Mouse (Mus musculus) myocyte (in vitro differentiated cells): ENCODE measurements at regions not wholly inside any gene's neighbourhood (a gene's known extent, or its start where the extent isn't known, plus 50 kb on each side); places are given as distances from the start of the nearest gene placed in this dataset.

Source experiments
- CEBPB ChIP-seq: IDR thresholded peaks from 2 replicates; pipeline ENCODE4 v1.6.1; 2011; ENCODE audit warnings: mild to moderate bottlenecking, moderate library complexity; ENCODE audit not compliant: poor library complexity, insufficient read depth, severe bottlenecking
- MAX ChIP-seq: IDR thresholded peaks from one replicate; pipeline ENCODE4 v1.6.1; 2011; ENCODE audit warnings: low read depth, mild to moderate bottlenecking, control low read depth
- MYOD1 ChIP-seq, 3 experiments: IDR thresholded peaks; one replicate each; pipeline ENCODE4 v1.6.1; 2011; ENCODE audit warnings: control low read depth in 2 of 3, low read depth in 2 of 3, mild to moderate bottlenecking in 2 of 3, moderate library complexity in 1 of 3; ENCODE audit not compliant: insufficient read length in 2 of 3, control insufficient read depth in 1 of 3
- POLR2A ChIP-seq: IDR thresholded peaks from one replicate; pipeline ENCODE4 v1.6.1; 2011; ENCODE audit warnings: low read depth, mild to moderate bottlenecking, control low read depth, moderate library complexity; ENCODE audit not compliant: insufficient read length
- POLR2AphosphoS2 ChIP-seq: IDR thresholded peaks from one replicate; pipeline ENCODE4 v1.6.1; 2011; ENCODE audit warnings: low read depth, control low read depth; ENCODE audit not compliant: insufficient read length
- REST ChIP-seq: IDR thresholded peaks from one replicate; pipeline ENCODE4 v1.6.1; 2011; ENCODE audit warnings: mild to moderate bottlenecking, control low read depth, moderate library complexity; ENCODE audit not compliant: insufficient read depth, insufficient read length
- USF1 ChIP-seq: IDR thresholded peaks from one replicate; pipeline ENCODE4 v1.6.1; 2011; ENCODE audit warnings: low read depth, mild to moderate bottlenecking, control low read depth, moderate library complexity

- no peak for TF ChIP-seq REST
- TF ChIP-seq CEBPB, result no peak
- no peak for TF ChIP-seq USF1
- no peak for TF ChIP-seq POLR2A
- TF ChIP-seq MAX, result no peak
- TF ChIP-seq POLR2AphosphoS2, result no peak
- no peak for TF ChIP-seq MYOD1 (IDR thresholded peaks at IDR 0.05; ENCODE audit: control insufficient read depth in 1 of 3, insufficient read length in 2 of 3, low read depth in 2 of 3)
Observed at GRCm38 (mm10) chr5:133062481-133062880, 519.3 kb upstream of the Auts2 start.
